Mouse (Mus musculus) limb, embryonic 15.5 days (tissue): ENCODE data around the gene Smo. TPM values are rescaled to one million over a fixed set of nuclear protein-coding genes. Genes with fewer than 3 reads are reported as not detected.

Experiments
- polyA plus RNA-seq: library from polyadenylated mRNA; unstranded; fragments of >200 nt; fragmentation: Nextera tagmentation; extraction: Ambion mirVana; gene quantifications from 2 replicates; pipeline ENCODE4 v1.2.1, GENCODE M21; 2015

Gene Smo
- polyA plus RNA-seq, 1 experiment from 2014 or later = 52.1 TPM

Other genes with a start within 250 kb of the Smo start
- 25.8 and 26.5 TPM in 2 replicates for gene Kcp, start 227.6 kb upstream of the Smo start, polyA plus RNA-seq
- 4.6 and 6.0 TPM in 2 replicates for gene Irf5, start 208.9 kb upstream of the Smo start, polyA plus RNA-seq
- gene Tnpo3, start 125.6 kb upstream of the Smo start, polyA plus RNA-seq = 80.0 and 82.2 TPM in 2 replicates
- gene Tspan33, start 41.3 kb upstream of the Smo start, polyA plus RNA-seq = 4.1 and 4.3 TPM in 2 replicates
- gene Ahcyl2, start 32.5 kb downstream of the Smo start, polyA plus RNA-seq = 11.4 and 13.4 TPM in 2 replicates
- gene Strip2, start 181.5 kb downstream of the Smo start, polyA plus RNA-seq = 2.0 and 2.1 TPM in 2 replicates